Mouse (Mus musculus): ENCODE data around the gene Olfr149. TPM values are rescaled to one million over a fixed set of nuclear protein-coding genes. Genes with fewer than 3 reads are reported as not detected.

Gene Olfr149
- not detected for polyA plus RNA-seq (2014; fragmentation: Illumina TruSeq; extraction: RNeasy Lipid Tissue Mini Kit (QIAGEN cat#74804); ENCODE audit: low read depth, low replicate concordance)

GRCm38 (mm10) chr9:39707017-39707416 is at the start of gene Olfr149:
Gene Olfr149 (minus strand): TSS chr9:39707117.

GRCm38 (mm10) chr9:39745949-39746348 is 39.0 kb upstream of the Olfr149 start, which contains the start of gene Olfr967:
Gene Olfr967 (plus strand): TSS chr9:39746249.

GRCm38 (mm10) chr9:39730678-39731077 is 23.8 kb upstream of the Olfr149 start, which contains the start of gene Olfr150:
Gene Olfr150 (plus strand): TSS chr9:39730978.

GRCm38 (mm10) chr9:39711053-39711452 is 4.1 kb upstream of the Olfr149 start, which contains the start of gene Olfr965:
Gene Olfr965 (plus strand): TSS chr9:39711353.

GRCm38 (mm10) chr9:39666905-39667304 is 40.0 kb downstream of the Olfr149 start, which contains the start of gene Olfr963:
Gene Olfr963 (plus strand): TSS chr9:39667205.

Other genes with a start within 250 kb of the Olfr149 start
- gene Olfr955, start 235.2 kb downstream of the Olfr149 start, polyA plus RNA-seq (2014; fragmentation: Illumina TruSeq; extraction: RNeasy Lipid Tissue Mini Kit (QIAGEN cat#74804); ENCODE audit: low read depth, low replicate concordance), result not detected
- not detected for gene Olfr44, start 213.1 kb downstream of the Olfr149 start, polyA plus RNA-seq (2014; fragmentation: Illumina TruSeq; extraction: RNeasy Lipid Tissue Mini Kit (QIAGEN cat#74804); ENCODE audit: low read depth, low replicate concordance)
- not detected for gene Olfr957, start 191.3 kb downstream of the Olfr149 start, polyA plus RNA-seq (2014; fragmentation: Illumina TruSeq; extraction: RNeasy Lipid Tissue Mini Kit (QIAGEN cat#74804); ENCODE audit: low read depth, low replicate concordance)
- not detected for gene Olfr958, start 153.1 kb downstream of the Olfr149 start, polyA plus RNA-seq (2014; fragmentation: Illumina TruSeq; extraction: RNeasy Lipid Tissue Mini Kit (QIAGEN cat#74804); ENCODE audit: low read depth, low replicate concordance)
- not detected for gene Olfr959, start 131.5 kb downstream of the Olfr149 start, polyA plus RNA-seq (2014; fragmentation: Illumina TruSeq; extraction: RNeasy Lipid Tissue Mini Kit (QIAGEN cat#74804); ENCODE audit: low read depth, low replicate concordance)
- not detected for gene AW551984, start 102.7 kb downstream of the Olfr149 start, polyA plus RNA-seq (2014; fragmentation: Illumina TruSeq; extraction: RNeasy Lipid Tissue Mini Kit (QIAGEN cat#74804); ENCODE audit: low read depth, low replicate concordance)
- gene Olfr148, start 96.5 kb downstream of the Olfr149 start, polyA plus RNA-seq (2014; fragmentation: Illumina TruSeq; extraction: RNeasy Lipid Tissue Mini Kit (QIAGEN cat#74804); ENCODE audit: low read depth, low replicate concordance), result not detected
- not detected for gene Olfr960, start 85.7 kb downstream of the Olfr149 start, polyA plus RNA-seq (2014; fragmentation: Illumina TruSeq; extraction: RNeasy Lipid Tissue Mini Kit (QIAGEN cat#74804); ENCODE audit: low read depth, low replicate concordance)
- not detected for gene Olfr961, start 62.0 kb downstream of the Olfr149 start, polyA plus RNA-seq (2014; fragmentation: Illumina TruSeq; extraction: RNeasy Lipid Tissue Mini Kit (QIAGEN cat#74804); ENCODE audit: low read depth, low replicate concordance)
- not detected for gene Olfr963, start 39.9 kb downstream of the Olfr149 start, polyA plus RNA-seq (2014; fragmentation: Illumina TruSeq; extraction: RNeasy Lipid Tissue Mini Kit (QIAGEN cat#74804); ENCODE audit: low read depth, low replicate concordance)
- not detected for gene Olfr965, start 4.2 kb upstream of the Olfr149 start, polyA plus RNA-seq (2014; fragmentation: Illumina TruSeq; extraction: RNeasy Lipid Tissue Mini Kit (QIAGEN cat#74804); ENCODE audit: low read depth, low replicate concordance)
- not detected for gene Olfr150, start 23.9 kb upstream of the Olfr149 start, polyA plus RNA-seq (2014; fragmentation: Illumina TruSeq; extraction: RNeasy Lipid Tissue Mini Kit (QIAGEN cat#74804); ENCODE audit: low read depth, low replicate concordance)
- not detected for gene Olfr967, start 39.1 kb upstream of the Olfr149 start, polyA plus RNA-seq (2014; fragmentation: Illumina TruSeq; extraction: RNeasy Lipid Tissue Mini Kit (QIAGEN cat#74804); ENCODE audit: low read depth, low replicate concordance)
- not detected for gene Olfr968, start 76.1 kb upstream of the Olfr149 start, polyA plus RNA-seq (2014; fragmentation: Illumina TruSeq; extraction: RNeasy Lipid Tissue Mini Kit (QIAGEN cat#74804); ENCODE audit: low read depth, low replicate concordance)
- not detected for gene Olfr969, start 83.8 kb upstream of the Olfr149 start, polyA plus RNA-seq (2014; fragmentation: Illumina TruSeq; extraction: RNeasy Lipid Tissue Mini Kit (QIAGEN cat#74804); ENCODE audit: low read depth, low replicate concordance)
- not detected for gene Olfr970, start 101.7 kb upstream of the Olfr149 start, polyA plus RNA-seq (2014; fragmentation: Illumina TruSeq; extraction: RNeasy Lipid Tissue Mini Kit (QIAGEN cat#74804); ENCODE audit: low read depth, low replicate concordance)
- not detected for gene Olfr971, start 129.8 kb upstream of the Olfr149 start, polyA plus RNA-seq (2014; fragmentation: Illumina TruSeq; extraction: RNeasy Lipid Tissue Mini Kit (QIAGEN cat#74804); ENCODE audit: low read depth, low replicate concordance)
- gene Olfr972, start 159.3 kb upstream of the Olfr149 start, polyA plus RNA-seq (2014; fragmentation: Illumina TruSeq; extraction: RNeasy Lipid Tissue Mini Kit (QIAGEN cat#74804); ENCODE audit: low read depth, low replicate concordance), result not detected
- not detected for gene Olfr229, start 200.2 kb upstream of the Olfr149 start, polyA plus RNA-seq (2014; fragmentation: Illumina TruSeq; extraction: RNeasy Lipid Tissue Mini Kit (QIAGEN cat#74804); ENCODE audit: low read depth, low replicate concordance)
- gene Olfr974, start 230.4 kb upstream of the Olfr149 start, polyA plus RNA-seq (2014; fragmentation: Illumina TruSeq; extraction: RNeasy Lipid Tissue Mini Kit (QIAGEN cat#74804); ENCODE audit: low read depth, low replicate concordance), result not detected
- not detected for gene Olfr975, start 244.9 kb upstream of the Olfr149 start, polyA plus RNA-seq (2014; fragmentation: Illumina TruSeq; extraction: RNeasy Lipid Tissue Mini Kit (QIAGEN cat#74804); ENCODE audit: low read depth, low replicate concordance)

Measured in liver, adult 10 weeks (tissue).